Mouse (Mus musculus): ENCODE data around the gene Tmem189. TPM values are rescaled to one million over a fixed set of nuclear protein-coding genes. Genes with fewer than 3 reads are reported as not detected.
A peak's percentile ranks its signal among the peaks of the same experiment; 100 is the strongest.

Gene Tmem189
- 10 to 100 TPM; 43.3 to 44.4 TPM for total RNA-seq (2021)
- long read RNA-seq, experiment 1, transcript Tmem189-201 (6 exons, 2,329 nt): major isoform, 83 of 104 reads
- long read RNA-seq, experiment 1, transcript Tmem189-204 (6 exons, 1,837 nt): minor isoform, 5 of 104 reads
- long read RNA-seq, experiment 1, partial matches to known transcripts: 4 of 104 reads
- long read RNA-seq, experiment 1, other reads (novel, unspliced or antisense): 11 of 104 reads
- long read RNA-seq, experiment 2, transcript Tmem189-201 (6 exons, 2,329 nt): major isoform, 79 of 90 reads
- long read RNA-seq, experiment 2, partial matches to known transcripts: 2 of 90 reads
- long read RNA-seq, experiment 2, other reads (novel, unspliced or antisense): 7 of 90 reads

GRCm38 (mm10) chr2:167689501-167690218 lies at the start of gene Tmem189:
Gene Tmem189 (minus strand): TSS chr2:167689822.
- peak; percentile 51 to 58 for DNase-seq (ENCODE audit: low spot score in 2 of 2)

GRCm38 (mm10) chr2:167739030-167739429 lies 49.4 kb upstream of the Tmem189 start:
- no peak for DNase-seq (ENCODE audit: low spot score in 2 of 2)

GRCm38 (mm10) chr2:167734861-167735260 lies 45.2 kb upstream of the Tmem189 start:
- no peak for DNase-seq (ENCODE audit: low spot score in 2 of 2)

GRCm38 (mm10) chr2:167731149-167731548 lies 41.5 kb upstream of the Tmem189 start:
- DNase-seq (ENCODE audit: low spot score in 2 of 2): no peak

- DNase-seq (ENCODE audit: low spot score in 2 of 2): no peak
These were observed 40.4 kb upstream of the Tmem189 start for GRCm38 (mm10) chr2:167730036-167730435.

- peak; percentile 24 to 25 for DNase-seq (ENCODE audit: low spot score in 2 of 2)
These were observed 37.5 kb upstream of the Tmem189 start for GRCm38 (mm10) chr2:167727161-167727560.

- no peak for DNase-seq (ENCODE audit: low spot score in 2 of 2)
These were observed 36.3 kb upstream of the Tmem189 start for GRCm38 (mm10) chr2:167725879-167726278.

- DNase-seq (ENCODE audit: low spot score in 2 of 2): no peak
These were observed 34.1 kb upstream of the Tmem189 start for GRCm38 (mm10) chr2:167723589-167724206.

GRCm38 (mm10) chr2:167722538-167722937 lies 32.9 kb upstream of the Tmem189 start:
- DNase-seq (ENCODE audit: low spot score in 2 of 2): no peak

- no peak for DNase-seq (ENCODE audit: low spot score in 2 of 2)
These were observed 31.7 kb upstream of the Tmem189 start for GRCm38 (mm10) chr2:167721159-167721882.

- DNase-seq (ENCODE audit: low spot score in 2 of 2): no peak
These were observed 29.9 kb upstream of the Tmem189 start for GRCm38 (mm10) chr2:167719520-167719919.

GRCm38 (mm10) chr2:167717208-167717607 lies 27.6 kb upstream of the Tmem189 start:
- DNase-seq (ENCODE audit: low spot score in 2 of 2): no peak

GRCm38 (mm10) chr2:167715008-167715407 lies 25.4 kb upstream of the Tmem189 start:
- peak; percentile 21 to 22 for DNase-seq (ENCODE audit: low spot score in 2 of 2)

GRCm38 (mm10) chr2:167714298-167714697 lies 24.7 kb upstream of the Tmem189 start:
- DNase-seq (ENCODE audit: low spot score in 2 of 2): no peak

GRCm38 (mm10) chr2:167712872-167713821 lies 23.5 kb upstream of the Tmem189 start:
- no peak for DNase-seq (ENCODE audit: low spot score in 2 of 2)

- DNase-seq (ENCODE audit: low spot score in 2 of 2): no peak
These were observed 21.0 kb upstream of the Tmem189 start for GRCm38 (mm10) chr2:167710574-167710973.

GRCm38 (mm10) chr2:167709969-167710368 lies 20.3 kb upstream of the Tmem189 start:
- DNase-seq (ENCODE audit: low spot score in 2 of 2): no peak

- DNase-seq (ENCODE audit: low spot score in 2 of 2): no peak
These were observed 18.8 kb upstream of the Tmem189 start for GRCm38 (mm10) chr2:167708373-167708772.

GRCm38 (mm10) chr2:167706183-167706939 lies 16.7 kb upstream of the Tmem189 start:
- DNase-seq (ENCODE audit: low spot score in 2 of 2): no peak
